Mouse (Mus musculus) myocyte (in vitro differentiated cells): Measurements from ENCODE around the gene Bmp6.

Source experiments
- E2F4 ChIP-seq: IDR thresholded peaks from one replicate; pipeline ENCODE4 v1.6.1; 2011; ENCODE audit warnings: mild to moderate bottlenecking, control low read depth, moderate library complexity; ENCODE audit not compliant: insufficient read depth
- MAX ChIP-seq: IDR thresholded peaks from one replicate; pipeline ENCODE4 v1.6.1; 2011; ENCODE audit warnings: low read depth, mild to moderate bottlenecking, control low read depth
- MYOD1 ChIP-seq, 3 experiments: IDR thresholded peaks; one replicate each; pipeline ENCODE4 v1.6.1; 2011; ENCODE audit warnings: control low read depth in 2 of 3, low read depth in 2 of 3, mild to moderate bottlenecking in 2 of 3, moderate library complexity in 1 of 3; ENCODE audit not compliant: insufficient read length in 2 of 3, control insufficient read depth in 1 of 3
- MYOG ChIP-seq, 3 experiments: IDR thresholded peaks; one replicate each; pipeline ENCODE4 v1.6.1; 2011; ENCODE audit warnings: control low read depth in 2 of 3, low read depth in 2 of 3, mild to moderate bottlenecking in 2 of 3; ENCODE audit not compliant: insufficient read length in 2 of 3, control insufficient read depth in 1 of 3, insufficient read depth in 1 of 3
- POLR2A ChIP-seq: IDR thresholded peaks from one replicate; pipeline ENCODE4 v1.6.1; 2011; ENCODE audit warnings: low read depth, mild to moderate bottlenecking, control low read depth, moderate library complexity; ENCODE audit not compliant: insufficient read length
- REST ChIP-seq: IDR thresholded peaks from one replicate; pipeline ENCODE4 v1.6.1; 2011; ENCODE audit warnings: mild to moderate bottlenecking, control low read depth, moderate library complexity; ENCODE audit not compliant: insufficient read depth, insufficient read length
- SRF ChIP-seq: IDR thresholded peaks from one replicate; pipeline ENCODE4 v1.6.1; 2011; ENCODE audit warnings: low read depth; ENCODE audit not compliant: control insufficient read depth, insufficient read length
- USF1 ChIP-seq: IDR thresholded peaks from one replicate; pipeline ENCODE4 v1.6.1; 2011; ENCODE audit warnings: low read depth, mild to moderate bottlenecking, control low read depth, moderate library complexity

DNA sequence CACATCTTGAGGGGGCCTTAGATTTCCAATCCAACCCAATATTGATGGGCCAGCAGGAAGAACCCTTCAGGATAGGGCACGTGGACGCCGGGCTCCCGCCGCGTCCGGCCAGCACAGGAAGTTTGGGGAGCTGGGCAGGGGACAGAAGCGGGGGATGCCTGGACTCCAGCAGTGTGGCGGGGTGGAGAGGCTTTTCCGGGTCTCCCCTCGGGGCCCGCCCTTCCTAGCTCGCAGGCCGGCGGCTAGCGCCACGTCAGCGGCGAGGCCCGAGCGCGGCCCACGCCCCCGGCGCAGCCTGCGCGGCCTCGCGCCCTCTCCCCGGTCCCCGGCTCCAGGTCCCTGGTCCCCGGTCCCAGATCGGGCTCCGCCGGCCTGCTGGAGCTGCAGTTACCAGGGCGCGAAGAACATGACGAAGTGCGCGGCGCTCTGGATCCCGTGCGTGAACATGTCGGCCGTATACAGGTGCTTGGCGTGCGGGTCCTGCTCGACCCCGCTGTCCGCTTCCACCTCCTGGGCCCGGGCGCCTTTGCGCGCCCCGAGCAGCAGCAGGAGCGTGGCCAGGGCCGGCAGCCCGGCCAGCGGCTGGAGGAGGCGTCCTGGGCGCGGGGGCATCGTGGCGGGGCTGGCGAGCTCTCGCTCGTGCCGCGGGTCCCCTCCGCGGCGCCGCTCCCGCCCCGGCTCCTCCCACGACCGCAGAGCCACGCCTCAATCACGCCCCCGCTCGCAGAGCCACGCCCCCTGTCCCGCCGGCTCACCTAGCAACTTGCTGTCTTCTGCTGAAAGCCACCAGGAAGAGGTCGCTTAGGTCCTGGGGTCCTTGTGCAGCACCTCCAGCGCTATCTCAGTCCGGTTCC is 183.1 kb downstream of the Bmp6 start:
- peak; percentile 82 for TF ChIP-seq POLR2A
- TF ChIP-seq MYOD1 (IDR thresholded peaks at IDR 0.05; ENCODE audit: control insufficient read depth in 1 of 3, insufficient read length in 2 of 3, low read depth in 2 of 3): no peak
- TF ChIP-seq E2F4: no peak
- TF ChIP-seq MAX: no peak
- peak; percentile 53 for TF ChIP-seq USF1
- TF ChIP-seq REST: no peak
- TF ChIP-seq SRF: peak; percentile 4
- no peak for TF ChIP-seq MYOG (IDR thresholded peaks at IDR 0.05; ENCODE audit: control insufficient read depth in 1 of 3, insufficient read depth in 1 of 3, insufficient read length in 2 of 3, low read depth in 2 of 3)
